Mouse (Mus musculus) kidney, adult 2 months (tissue): ENCODE measurements around the gene Cfap61. TPM values are rescaled to one million over a fixed set of nuclear protein-coding genes. Genes with fewer than 3 reads are reported as not detected.

ENCODE experiments used
- DNase-seq: peaks from one replicate; pipeline ENCODE4 v3.0.0; 2021
- H3K27ac ChIP-seq: fragments of 200-500 bp; 2 replicates; pipeline ENCODE4 v1.5.1; 2012; ENCODE audit warnings: low read depth, low read length, control low read depth, inconsistent platforms; ENCODE audit not compliant: insufficient read depth
- H3K27me3 ChIP-seq: fragments of 200-500 bp; replicated peaks from 2 replicates; pipeline ENCODE4 v1.6.1; 2012; ENCODE audit warnings: mild to moderate bottlenecking, moderate library complexity, low read length, inconsistent platforms; ENCODE audit not compliant: control insufficient read depth, insufficient read depth
- H3K36me3 ChIP-seq: fragments of 200-500 bp; 2 replicates; pipeline ENCODE4 v1.6.1; 2012; ENCODE audit warnings: mild to moderate bottlenecking, moderate library complexity, low read length, inconsistent platforms; ENCODE audit not compliant: control insufficient read depth, insufficient read depth
- H3K4me1 ChIP-seq: fragments of 200-500 bp; 2 replicates; pipeline ENCODE4 v1.6.1; 2011; ENCODE audit warnings: low read length; ENCODE audit not compliant: control insufficient read depth, insufficient read depth
- H3K4me3 ChIP-seq: fragments of 200-500 bp; 2 replicates; pipeline ENCODE4 v1.5.1; 2011; ENCODE audit warnings: mild to moderate bottlenecking, low read depth, low read length, control low read depth; ENCODE audit not compliant: insufficient read depth
- CTCF ChIP-seq: fragments of 200-500 bp; conservative IDR thresholded peaks from 2 replicates; pipeline ENCODE4 v1.5.1; 2011; ENCODE audit warnings: low read depth, mild to moderate bottlenecking, control low read depth, low read length, moderate library complexity, mixed read lengths; ENCODE audit not compliant: insufficient read depth, insufficient read length
- POLR2A ChIP-seq: fragments of 200-500 bp; IDR thresholded peaks from one replicate; pipeline ENCODE4 v1.6.1; 2011; ENCODE audit warnings: low read depth, low read length, control low read depth
- WGBS: fragments of 180-500 bp; shearing (Covaris S2); methylation state at CpG from one replicate; pipeline ENCODE4 v1.1.7; 2018; 5-methylcytosine and 5-hydroxymethylcytosine counted together
- polyA plus RNA-seq: library from polyadenylated mRNA; depleted of rRNA; stranded (reverse); fragments of >200 nt; gene quantifications from 2 replicates; pipeline ENCODE4 v1.2.3, GENCODE M21; 2012

Cfap61 gene
- polyA plus RNA-seq, 1 experiment: 0.38 TPM

GRCm38 (mm10) chr2:146224141-146224540 is 289.6 kb downstream of the Cfap61 start:
- H3K27me3 ChIP-seq: peaks cover 20% of the 10 kb centered on the region
- no peaks in the 10 kb centered on the region for H3K36me3 ChIP-seq
- TF ChIP-seq POLR2A (no peak), CTCF (no peak)
- WGBS: 9% methylated on average over 7 of the region's 7 CpGs
- no peak for DNase-seq
- no peak overlapping the region for H3K4me3 ChIP-seq
- H3K4me1 ChIP-seq: no peaks in the 10 kb centered on the region
- no peak overlapping the region for H3K27ac ChIP-seq

DNA sequence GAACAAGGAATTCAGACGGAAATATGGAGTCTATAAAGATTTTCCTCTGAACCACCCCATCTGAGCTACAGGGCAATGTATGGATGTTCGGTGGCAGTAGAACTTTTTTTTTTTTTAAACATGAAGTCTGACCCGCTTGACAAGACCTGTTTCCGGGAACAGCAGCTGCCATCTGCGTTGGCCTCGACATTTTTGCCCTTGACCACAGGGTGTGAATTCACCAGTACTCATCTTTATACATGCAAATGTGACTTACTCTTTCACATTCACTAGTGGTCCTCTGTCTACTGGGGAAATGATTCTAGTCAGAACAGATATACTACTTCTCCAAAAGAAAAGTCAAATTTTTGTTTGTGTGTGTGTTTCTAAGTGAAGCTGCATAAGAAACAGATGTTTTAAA is 291.2 kb downstream of the Cfap61 start:
- Histone ChIP-seq H3K27me3 (peaks cover 17% of the 10 kb centered on the region), H3K4me3 (no peak overlapping the region), H3K4me1 (no peaks in the 10 kb centered on the region), H3K36me3 (no peaks in the 10 kb centered on the region), H3K27ac (no peak overlapping the region)
- WGBS: 13% methylated on average over 6 of the region's 6 CpGs
- no peak for DNase-seq
- no peak for TF ChIP-seq CTCF
- TF ChIP-seq POLR2A: no peak

DNA sequence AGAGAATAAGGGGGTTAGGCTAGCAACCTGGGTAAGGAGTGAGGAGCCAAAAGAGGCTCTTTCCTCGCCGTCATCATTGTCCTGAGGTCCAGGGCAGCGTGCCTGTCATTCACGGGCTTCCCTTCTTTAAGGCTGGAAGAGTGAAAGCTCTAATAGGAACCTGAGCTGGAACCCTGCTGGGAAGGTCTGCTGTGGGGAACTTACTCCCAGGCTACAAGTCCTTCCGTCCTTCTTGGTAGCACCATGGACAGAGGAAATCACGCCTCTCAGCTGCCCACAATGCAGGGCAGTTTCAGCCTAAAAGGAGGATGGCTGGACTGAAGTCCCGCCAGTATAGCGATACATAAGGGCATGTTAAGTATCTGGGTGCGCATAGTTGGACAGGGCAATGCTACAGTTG is 291.9 kb downstream of the Cfap61 start:
- TF ChIP-seq POLR2A (no peak), CTCF (no peak)
- 4% methylated on average over 9 of the region's 9 CpGs for WGBS
- Histone ChIP-seq H3K4me1 (no peaks in the 10 kb centered on the region), H3K27me3 (peaks cover 14% of the 10 kb centered on the region), H3K27ac (no peak overlapping the region), H3K36me3 (no peaks in the 10 kb centered on the region), H3K4me3 (no peak overlapping the region)
- peak; percentile 62 for DNase-seq

DNA sequence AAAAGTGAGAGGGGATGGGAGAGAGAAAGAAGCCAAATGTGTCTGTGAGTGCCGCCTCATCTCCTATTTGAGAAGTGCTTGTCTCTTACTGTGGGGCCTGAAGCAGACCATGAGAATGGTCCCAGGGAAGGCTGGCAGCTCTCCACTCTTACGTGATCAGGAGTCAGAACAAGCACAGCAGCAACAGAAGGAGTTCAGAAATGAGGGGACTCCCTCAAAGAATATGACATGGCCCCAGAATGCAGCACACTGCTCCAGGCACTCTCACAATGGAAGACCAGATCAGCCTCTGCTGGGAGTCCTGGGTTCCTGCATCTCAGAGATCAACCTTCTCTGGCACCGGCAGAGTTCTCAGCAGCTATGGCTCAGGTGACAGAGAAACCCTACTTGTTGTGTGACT is 293.1 kb downstream of the Cfap61 start:
- TF ChIP-seq CTCF: no peak
- TF ChIP-seq POLR2A: no peak
- Histone ChIP-seq H3K4me3 (no peak overlapping the region), H3K4me1 (no peaks in the 10 kb centered on the region), H3K36me3 (no peaks in the 10 kb centered on the region), H3K27ac (no peak overlapping the region), H3K27me3 (peaks cover 5% of the 10 kb centered on the region)
- DNase-seq: no peak
- 66% methylated on average over 3 of the region's 3 CpGs for WGBS

GRCm38 (mm10) chr2:146228435-146228834 is 293.9 kb downstream of the Cfap61 start:
- Histone ChIP-seq H3K36me3 (no peaks in the 10 kb centered on the region), H3K27me3 (peaks cover under 1% of the 10 kb centered on the region), H3K27ac (no peak overlapping the region), H3K4me3 (no peak overlapping the region), H3K4me1 (no peaks in the 10 kb centered on the region)
- no peak for DNase-seq
- 64% methylated on average over 2 of the region's 2 CpGs for WGBS
- no peak for TF ChIP-seq POLR2A
- TF ChIP-seq CTCF: no peak

DNA sequence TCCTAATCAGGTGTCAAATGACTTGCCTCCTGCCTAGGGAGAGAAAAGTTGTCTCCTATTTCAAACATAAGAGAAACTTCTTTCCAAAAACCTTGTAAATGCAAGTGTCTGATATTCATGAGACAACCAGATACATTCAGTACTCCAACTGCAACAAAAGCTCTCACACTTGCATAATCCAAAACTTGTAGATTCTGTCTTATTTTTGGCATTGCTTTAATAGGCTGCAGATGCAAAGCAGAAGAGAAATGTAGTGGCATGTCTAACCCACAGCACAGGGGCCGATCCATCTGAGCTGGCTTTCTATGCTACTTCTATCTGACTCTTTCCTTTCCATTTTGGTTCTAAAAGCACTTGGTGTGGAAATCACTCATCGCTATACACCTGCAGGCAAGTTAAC is 296.9 kb downstream of the Cfap61 start:
- no peak for DNase-seq
- Histone ChIP-seq H3K27me3 (no peaks in the 10 kb centered on the region; the same call in 1 of the 2 replicates), H3K36me3 (no peaks in the 10 kb centered on the region), H3K4me1 (no peaks in the 10 kb centered on the region), H3K27ac (no peak overlapping the region), H3K4me3 (no peak overlapping the region)
- no peak for TF ChIP-seq CTCF
- TF ChIP-seq POLR2A: no peak
- WGBS: 96% methylated on average over 2 of the region's 2 CpGs

GRCm38 (mm10) chr2:146239196-146239747 is 304.7 kb downstream of the Cfap61 start:
- Histone ChIP-seq H3K27me3 (no peaks in the 10 kb centered on the region), H3K36me3 (no peaks in the 10 kb centered on the region), H3K4me3 (no peak overlapping the region), H3K27ac (no peak overlapping the region), H3K4me1 (no peaks in the 10 kb centered on the region)
- WGBS: 96% methylated on average over 4 of the region's 4 CpGs
- TF ChIP-seq POLR2A (no peak), CTCF (no peak)
- no peak for DNase-seq
